Mouse (Mus musculus) lung, embryonic 14.5 days (tissue): ENCODE data around the gene Rnf167. TPM values are rescaled to one million over a fixed set of nuclear protein-coding genes. Genes with fewer than 3 reads are reported as not detected.
A peak's percentile ranks its signal among the peaks of the same experiment; 100 is the strongest.

Experiments used
- ATAC-seq: fragments of 200-750 bp; cut with Nextera tagmentation; 2 replicates; pipeline ENCODE4 v1.8.0; 2017; ENCODE audit warnings: mild to moderate bottlenecking, moderate TSS enrichment, moderate library complexity; ENCODE audit not compliant: insufficient read depth
- DNase-seq: peaks from one replicate; pipeline ENCODE4 v3.0.0-alpha.2; 2015
- H3K27ac ChIP-seq: fragments of 300-500 bp; sonication (generic); 2 replicates; pipeline ENCODE4 v1.5.1; 2014; ENCODE audit warnings: low read depth, mild to moderate bottlenecking, moderate library complexity
- H3K27me3 ChIP-seq: fragments of 300-500 bp; sonication (generic); 2 replicates; pipeline ENCODE4 v1.6.1; 2014; ENCODE audit warnings: low read length, control low read depth; ENCODE audit not compliant: insufficient read depth
- H3K36me3 ChIP-seq: fragments of 300-500 bp; sonication (generic); 2 replicates; pipeline ENCODE4 v1.6.1; 2014; ENCODE audit warnings: control low read depth; ENCODE audit not compliant: insufficient read depth
- H3K4me1 ChIP-seq: fragments of 300-500 bp; sonication (generic); 2 replicates; pipeline ENCODE4 v1.6.1; 2014; ENCODE audit warnings: antibody characterized with exemption, control low read depth; ENCODE audit not compliant: insufficient read depth
- H3K4me2 ChIP-seq: fragments of 300-500 bp; sonication (generic); 2 replicates; pipeline ENCODE4 v1.6.1; 2014; ENCODE audit warnings: mild to moderate bottlenecking
- H3K4me3 ChIP-seq: fragments of 300-500 bp; sonication (generic); 2 replicates; pipeline ENCODE4 v1.5.1; 2014; ENCODE audit warnings: low read depth, low read length
- H3K9ac ChIP-seq: fragments of 300-500 bp; sonication (generic); 2 replicates; pipeline ENCODE4 v1.6.1; 2014
- H3K9me3 ChIP-seq: fragments of 300-500 bp; sonication (generic); 2 replicates; pipeline ENCODE4 v1.6.1; 2016; ENCODE audit warnings: low read depth, low read length, control low read depth
- CTCF ChIP-seq: IDR thresholded peaks from 2 replicates; pipeline ENCODE4 v1.5.1; 2016; ENCODE audit warnings: antibody characterized with exemption, low read depth
- WGBS: fragments of 180-500 bp; shearing (Covaris S2); extraction: QIAGEN DNeasy Blood & Tissue Kit; methylation state at CpG from one replicate; pipeline ENCODE4 v1.1.7; 2014; 5-methylcytosine and 5-hydroxymethylcytosine counted together
- polyA plus RNA-seq: library from polyadenylated mRNA; unstranded; fragments of >200 nt; fragmentation: Nextera tagmentation; extraction: Ambion mirVana; gene quantifications from 2 replicates; pipeline ENCODE4 v1.2.1, GENCODE M21; 2014

The Rnf167 gene
- polyA plus RNA-seq, 1 experiment from 2014 or later, result 98.8 TPM

GRCm38 (mm10) chr11:70681897-70682581 is 35.0 kb downstream of the Rnf167 start:
- H3K4me1 ChIP-seq, result no peaks in the 10 kb centered on the region
- H3K27me3 ChIP-seq, result no peaks in the 10 kb centered on the region
- peak; percentile 74 for ATAC-seq
- H3K4me3 ChIP-seq, result 0 out of 2 replicates have a peak overlapping the region, but pooled peaks have one; percentile 2
- H3K9me3 ChIP-seq, result no peaks in the 10 kb centered on the region
- peaks cover 76% of the 10 kb centered on the region for H3K36me3 ChIP-seq
- peak overlapping the region; percentile 54; the same call in 1 of the 2 replicates for H3K27ac ChIP-seq
- 28% methylated on average over 11 of the region's 11 CpGs for WGBS
- TF ChIP-seq CTCF, result peak; percentile 86
- no peak overlapping the region for H3K9ac ChIP-seq
- peak; percentile 85 for DNase-seq
- H3K4me2 ChIP-seq, result no peak overlapping the region

GRCm38 (mm10) chr11:70683640-70684039 is 36.6 kb downstream of the Rnf167 start:
- Histone ChIP-seq H3K4me3 (no peak overlapping the region), H3K4me2 (no peak overlapping the region), H3K9me3 (no peaks in the 10 kb centered on the region), H3K36me3 (peaks cover 70% of the 10 kb centered on the region), H3K27me3 (no peaks in the 10 kb centered on the region), H3K4me1 (no peaks in the 10 kb centered on the region), H3K9ac (no peak overlapping the region), H3K27ac (no peak overlapping the region)
- ATAC-seq (no peak), DNase-seq (no peak)
- no peak for TF ChIP-seq CTCF
- WGBS, result 84% methylated on average over 5 of the region's 5 CpGs

- Histone ChIP-seq H3K27ac (peak overlapping the region; percentile 88), H3K9ac (peak overlapping the region; percentile 82), H3K27me3 (no peaks in the 10 kb centered on the region), H3K9me3 (no peaks in the 10 kb centered on the region), H3K4me3 (peak overlapping the region; percentile 87), H3K4me1 (no peaks in the 10 kb centered on the region), H3K36me3 (peaks cover 41% of the 10 kb centered on the region), H3K4me2 (peak overlapping the region; percentile 80)
- peak; percentile 65 for ATAC-seq
- 2% methylated on average over 16 of the region's 16 CpGs for WGBS
- TF ChIP-seq CTCF, result no peak
- DNase-seq, result peak; percentile 45
These were observed 40.0 kb downstream of the Rnf167 start for GRCm38 (mm10) chr11:70686901-70687566.

- ATAC-seq, result peak; percentile 89
- under 1% methylated on average over 53 of the region's 55 CpGs for WGBS
- peak; percentile 92 for DNase-seq
- peak within 1 kb of the TSS; percentile 88 for H3K27ac ChIP-seq
- TF ChIP-seq CTCF, result peak; percentile 57
- H3K9ac ChIP-seq, result peak within 1 kb of the TSS; percentile 82
- no peaks in the 10 kb centered on the region for H3K27me3 ChIP-seq
- peak within 1 kb of the TSS; percentile 87 for H3K4me3 ChIP-seq
- H3K9me3 ChIP-seq, result no peaks in the 10 kb centered on the region
- peaks cover 34% of the 10 kb centered on the region for H3K36me3 ChIP-seq
- H3K4me2 ChIP-seq, result peak within 1 kb of the TSS; percentile 80
- no peaks in the 10 kb centered on the region for H3K4me1 ChIP-seq
These were observed 40.7 kb downstream of the Rnf167 start, which contains the start of gene Camta2 for GRCm38 (mm10) chr11:70687601-70688199. TSS of gene Camta2 (minus strand) at chr11:70688105.

- H3K4me1 ChIP-seq, result no peaks in the 10 kb centered on the region
- ATAC-seq, result 0 out of 2 replicates have a peak, but pooled peaks have one; percentile 20
- TF ChIP-seq CTCF, result no peak
- 11% methylated on average over 8 of the region's 8 CpGs for WGBS
- peak overlapping the region; percentile 87 for H3K4me3 ChIP-seq
- no peaks in the 10 kb centered on the region for H3K27me3 ChIP-seq
- H3K9ac ChIP-seq, result peak overlapping the region; percentile 82
- H3K36me3 ChIP-seq, result peaks cover 28% of the 10 kb centered on the region
- H3K4me2 ChIP-seq, result peak overlapping the region; percentile 80
- DNase-seq, result peak; percentile 28
- no peaks in the 10 kb centered on the region for H3K9me3 ChIP-seq
- H3K27ac ChIP-seq, result peak overlapping the region; percentile 88
These were observed 41.3 kb downstream of the Rnf167 start for GRCm38 (mm10) chr11:70688372-70688771.

GRCm38 (mm10) chr11:70689578-70689977 is 42.5 kb downstream of the Rnf167 start:
- no peak for TF ChIP-seq CTCF
- Histone ChIP-seq H3K9me3 (no peaks in the 10 kb centered on the region), H3K36me3 (peaks cover 15% of the 10 kb centered on the region), H3K9ac (no peak overlapping the region), H3K4me3 (no peak overlapping the region), H3K4me1 (no peaks in the 10 kb centered on the region), H3K4me2 (no peak overlapping the region), H3K27me3 (no peaks in the 10 kb centered on the region), H3K27ac (no peak overlapping the region)
- WGBS, result 44% methylated on average over 4 of the region's 4 CpGs
- DNase-seq, result peak; percentile 57
- ATAC-seq, result no peak

- Histone ChIP-seq H3K27me3 (no peaks in the 10 kb centered on the region), H3K9me3 (no peaks in the 10 kb centered on the region), H3K36me3 (no peaks in the 10 kb centered on the region), H3K4me2 (no peak overlapping the region), H3K4me1 (no peaks in the 10 kb centered on the region), H3K27ac (no peak overlapping the region), H3K4me3 (no peak overlapping the region), H3K9ac (no peak overlapping the region)
- TF ChIP-seq CTCF, result no peak
- DNase-seq (no peak), ATAC-seq (no peak)
- 70% methylated on average over 3 of the region's 3 CpGs for WGBS
These were observed 46.5 kb downstream of the Rnf167 start for GRCm38 (mm10) chr11:70693504-70693903.
